Mouse (Mus musculus) monocyte, adult 2 months (primary cell): ENCODE results near the gene Eif4e.

Source experiments
- DNase-seq, 2 experiments: peaks; one replicate each; pipeline ENCODE4 v3.0.0; 2022; ENCODE audit warnings: low spot score in 2 of 2, low read depth in 1 of 2

Gene Eif4e

GRCm38 (mm10) chr3:138586213-138586612, 60.2 kb downstream of the Eif4e start:
- no peak for DNase-seq

GRCm38 (mm10) chr3:138587137-138587536, 61.2 kb downstream of the Eif4e start:
- no peak for DNase-seq

GRCm38 (mm10) chr3:138588001-138588400, 62.0 kb downstream of the Eif4e start:
- no peak for DNase-seq

- DNase-seq, result no peak
These were observed 65.0 kb downstream of the Eif4e start for GRCm38 (mm10) chr3:138591002-138591401.

GRCm38 (mm10) chr3:138591806-138592365, 65.9 kb downstream of the Eif4e start:
- no peak for DNase-seq

GRCm38 (mm10) chr3:138593131-138593530, 67.2 kb downstream of the Eif4e start:
- DNase-seq, result no peak

- DNase-seq, result no peak
These were observed 67.9 kb downstream of the Eif4e start for GRCm38 (mm10) chr3:138593911-138594310.

GRCm38 (mm10) chr3:138601076-138601475, 75.1 kb downstream of the Eif4e start:
- DNase-seq, result no peak

GRCm38 (mm10) chr3:138605132-138605531, 79.2 kb downstream of the Eif4e start:
- DNase-seq, result no peak

- no peak for DNase-seq
These were observed 82.7 kb downstream of the Eif4e start for GRCm38 (mm10) chr3:138608665-138609064.
